Mouse (Mus musculus) small intestine, adult 2 months (tissue): Measurements from ENCODE around the gene Spred2.

ENCODE experiments used
- CTCF ChIP-seq: fragments of 200-500 bp; IDR thresholded peaks from 2 replicates; pipeline ENCODE4 v1.5.1; 2012; ENCODE audit warnings: low read depth, mild to moderate bottlenecking, control low read depth, inconsistent platforms, low read length, moderate library complexity, mixed read lengths; ENCODE audit not compliant: insufficient replicate concordance, insufficient read length; ENCODE audit errors: extremely low read depth
- POLR2A ChIP-seq: fragments of 200-500 bp; IDR thresholded peaks from 2 replicates; pipeline ENCODE4 v1.6.1; 2012; ENCODE audit warnings: low read depth, mild to moderate bottlenecking, control low read depth, inconsistent platforms, low read length, moderate library complexity

- TF ChIP-seq POLR2A (no peak), CTCF (no peak)
Observed at GRCm38 (mm10) chr11:19961088-19961487, 36.9 kb downstream of the Spred2 start.
